Mouse (Mus musculus) testis, adult 2 months (tissue): ENCODE measurements around the gene Gm20388.

ENCODE experiments used
- CTCF ChIP-seq: fragments of 200-500 bp; IDR thresholded peaks from 2 replicates; pipeline ENCODE4 v1.5.1; 2012; ENCODE audit warnings: low read depth, mild to moderate bottlenecking, inconsistent platforms, low read length, moderate library complexity; ENCODE audit not compliant: control insufficient read depth, insufficient read depth, insufficient replicate concordance
- POLR2A ChIP-seq: fragments of 200-500 bp; IDR thresholded peaks from 2 replicates; pipeline ENCODE4 v1.6.1; 2012; ENCODE audit warnings: low read depth, mild to moderate bottlenecking, inconsistent platforms, low read length, moderate library complexity; ENCODE audit not compliant: control insufficient read depth

GRCm38 (mm10) chr8:120697154-120697978 lies 786.7 kb downstream of the Gm20388 start:
- TF ChIP-seq CTCF (no peak), POLR2A (no peak)
